Mouse (Mus musculus) hematopoietic stem cell, adult 5-6 weeks (primary cell): Measurements from ENCODE around the gene Ndufa13. TPM values are rescaled to one million over a fixed set of nuclear protein-coding genes. Genes with fewer than 3 reads are reported as not detected.
A peak's percentile ranks its signal among the peaks of the same experiment; 100 is the strongest.

ENCODE experiments used
- ATAC-seq, 2 experiments: fragments of 125-278 bp in 1 of 2; replicated peaks in 1 of 2; 2 replicates each; pipeline ENCODE4 v1.8.0; 2016 to 2017; ENCODE audit warnings: inconsistent platforms in 2 of 2, mild to moderate bottlenecking in 2 of 2, moderate number of reproducible peaks in 2 of 2, low read depth in 1 of 2, moderate TSS enrichment in 1 of 2; ENCODE audit not compliant: low FRiP score in 2 of 2, poor library complexity in 2 of 2, severe bottlenecking in 2 of 2, insufficient read depth in 1 of 2, low TSS enrichment in 1 of 2
- total RNA-seq: library from RNA; stranded (forward); fragments of 172-1452, 232-1000 nt; gene quantifications from 2 replicates; pipeline ENCODE4 v1.2.3, GENCODE M21; 2017

The Ndufa13 gene
- total RNA-seq, 1 experiment from 2014 or later: 103 TPM

DNA sequence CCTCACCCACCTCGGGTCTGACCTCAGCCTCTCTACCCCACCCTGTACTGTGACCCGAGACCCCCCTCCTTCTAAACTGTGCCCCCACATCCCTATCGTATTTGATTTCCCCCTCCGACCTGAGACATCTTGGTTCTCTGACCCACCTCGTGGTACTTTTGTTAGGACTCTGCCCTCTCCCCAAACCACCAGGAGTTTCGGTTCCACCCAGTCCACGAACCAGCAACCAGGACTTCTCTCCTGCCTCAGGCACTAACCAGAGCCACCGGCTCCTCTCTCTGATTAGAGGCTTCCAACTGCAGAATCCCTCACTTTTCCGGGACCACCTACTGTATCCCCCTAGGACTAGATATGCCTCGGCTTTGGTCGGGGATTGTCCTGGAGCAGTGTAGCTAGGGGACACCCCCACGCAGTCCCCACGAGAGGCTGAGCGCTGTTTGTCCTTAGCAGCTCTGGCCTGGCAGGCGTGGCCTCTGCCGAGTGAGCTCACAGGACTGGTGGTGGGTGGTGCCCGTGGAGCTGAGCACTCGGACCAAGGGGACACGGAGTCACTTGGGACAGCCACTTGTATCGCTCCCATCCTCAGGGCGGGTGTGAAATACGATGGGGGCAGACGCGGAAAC is 14.0 kb downstream of the Ndufa13 start:
- ATAC-seq: 0 out of 4 replicates have a peak, but pooled peaks of 1 of the 2 experiments have one; percentile 8

GRCm38 (mm10) chr8:69887289-69888243 is 14.8 kb downstream of the Ndufa13 start, which contains the start of gene Cilp2:
TSS of gene Cilp2 (minus strand) at chr8:69887687.
- ATAC-seq: peak in 1 of 2 experiments; percentile 22; a peak in 1 of 4 replicates

DNA sequence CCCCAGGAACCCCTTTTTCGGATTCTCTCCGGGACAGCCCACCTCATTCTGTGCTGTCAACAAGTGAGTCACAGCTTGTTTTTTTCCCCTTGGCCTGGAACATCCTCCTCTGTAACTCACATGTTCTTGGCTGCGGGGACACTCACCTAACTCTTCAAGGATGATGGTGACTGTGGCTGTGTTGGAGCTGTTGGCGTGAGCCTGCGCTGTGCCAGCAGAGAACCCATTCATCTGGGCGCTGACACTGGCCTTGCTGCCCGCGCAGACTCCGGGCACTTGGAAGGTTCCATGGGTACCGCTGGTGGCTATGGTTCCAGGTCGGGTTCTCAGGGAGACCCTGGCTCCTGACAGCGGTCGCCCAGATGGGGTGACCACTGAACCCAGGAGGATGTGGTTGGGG is 18.2 kb downstream of the Ndufa13 start:
- ATAC-seq: no peak

DNA sequence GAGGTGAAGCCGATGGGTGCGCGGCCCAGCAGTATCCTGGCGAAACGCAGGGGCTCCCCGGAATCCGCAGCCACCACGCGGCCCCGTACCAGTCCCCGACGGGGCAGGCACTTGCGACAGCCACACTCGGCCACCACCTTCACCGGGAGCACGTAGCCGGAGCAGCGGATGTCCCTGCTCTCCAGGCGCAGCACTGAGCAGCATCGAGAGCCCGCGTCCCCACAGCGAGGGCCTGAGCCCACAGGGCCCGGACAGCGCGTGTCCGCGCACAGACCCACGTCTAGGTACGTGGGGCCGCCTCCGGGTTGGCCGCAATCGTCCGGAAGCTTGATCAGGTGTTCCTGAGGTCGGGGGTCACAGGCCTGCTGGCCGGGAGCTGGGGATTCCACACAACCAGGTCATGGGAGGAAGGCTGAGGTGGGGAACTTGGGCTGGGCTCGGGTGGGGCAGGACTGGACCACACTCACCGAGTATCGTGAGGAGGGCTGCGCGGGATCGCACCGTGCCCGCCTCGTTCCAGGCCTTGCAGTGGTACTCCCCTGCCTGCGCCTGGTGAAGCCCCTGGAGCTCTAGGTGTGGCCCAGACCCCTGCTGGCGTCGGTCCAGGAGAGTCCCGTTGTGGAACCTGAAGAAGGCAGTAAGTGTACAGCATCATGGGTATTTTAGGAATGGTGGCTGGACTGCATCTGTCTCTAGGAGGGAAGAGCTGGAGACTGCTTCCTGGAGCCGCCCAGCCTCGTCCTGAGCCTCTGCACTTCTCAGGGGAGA is 19.3 kb downstream of the Ndufa13 start:
- no peak for ATAC-seq

DNA sequence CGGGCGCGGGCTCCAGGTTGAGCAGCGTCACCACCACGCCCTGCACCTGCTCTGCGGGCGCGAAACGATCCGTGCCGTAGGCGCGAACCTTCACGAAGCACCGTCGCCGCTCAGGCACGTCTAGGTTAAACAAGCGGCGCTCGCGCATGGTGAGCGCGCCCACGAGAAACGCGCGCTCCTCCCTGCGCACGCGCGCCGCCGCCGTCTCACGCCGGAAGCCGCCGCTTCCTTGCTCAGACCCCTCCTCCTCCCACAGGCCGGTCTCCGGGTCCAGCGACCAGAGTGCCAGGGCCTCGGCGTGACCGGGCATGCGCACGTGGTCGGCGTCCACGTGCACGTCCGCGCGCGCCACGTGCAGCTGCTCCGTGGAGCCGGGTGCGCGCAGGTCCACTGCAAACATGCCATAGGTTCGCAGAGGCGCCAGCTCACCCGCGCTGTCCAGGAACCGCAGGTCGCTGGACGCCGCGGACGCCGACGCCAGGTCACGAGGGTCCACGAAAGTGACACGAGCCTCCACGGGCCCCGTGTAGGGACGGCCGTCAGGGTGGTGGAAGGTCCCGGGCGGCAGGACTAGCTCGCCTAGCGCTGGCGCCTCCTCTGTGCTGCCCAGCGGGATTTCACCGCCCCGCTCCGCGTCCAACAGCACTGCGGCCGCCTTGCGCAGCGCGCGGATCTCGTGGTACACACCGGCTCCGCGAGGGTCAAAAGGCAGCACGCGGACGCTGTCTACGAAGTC is 20.2 kb downstream of the Ndufa13 start:
- no peak for ATAC-seq

- ATAC-seq: no peak
These were observed 21.0 kb downstream of the Ndufa13 start for GRCm38 (mm10) chr8:69881261-69881865.

DNA sequence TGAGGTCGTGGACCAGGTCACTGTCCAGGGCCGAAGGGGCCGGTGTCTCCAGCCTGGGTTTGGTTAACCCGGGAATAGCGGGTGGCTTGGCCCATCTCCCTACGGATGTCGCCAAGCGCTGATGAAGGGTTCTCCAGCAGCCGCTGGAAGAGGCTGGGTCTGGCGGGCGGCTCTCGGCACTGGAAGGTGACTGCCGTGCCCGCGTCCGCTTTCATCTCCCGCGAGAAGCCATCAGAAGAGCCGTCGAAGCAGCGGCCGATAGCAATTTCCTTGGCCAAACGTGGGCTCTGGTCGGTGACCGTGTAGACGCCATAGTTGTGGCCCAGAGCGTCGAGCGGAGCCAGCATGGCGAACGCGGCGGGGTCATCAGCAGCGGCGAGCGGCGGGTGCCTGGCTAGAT is 21.5 kb downstream of the Ndufa13 start:
- ATAC-seq: no peak

DNA sequence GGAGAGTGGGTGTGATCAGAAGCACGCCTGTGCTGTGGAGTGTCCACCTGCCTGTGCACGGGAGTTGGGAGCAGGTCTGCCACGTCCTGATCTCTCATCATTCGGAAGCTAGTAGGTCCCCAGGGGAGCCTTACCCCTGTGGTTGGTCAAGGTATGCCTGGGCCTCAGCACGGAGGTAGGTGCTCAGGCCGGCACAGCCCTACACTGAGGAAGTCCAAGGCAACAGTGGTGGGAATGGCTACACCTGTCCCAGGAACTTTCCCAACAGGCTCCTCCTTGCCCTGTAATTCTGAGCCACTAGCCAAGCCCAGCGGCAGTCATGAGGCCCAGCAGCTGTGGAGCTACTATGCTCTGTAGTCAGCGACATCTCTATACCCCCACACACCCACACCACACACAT is 22.7 kb downstream of the Ndufa13 start:
- ATAC-seq: no peak

GRCm38 (mm10) chr8:69877992-69878391 is 24.4 kb downstream of the Ndufa13 start:
- no peak for ATAC-seq

DNA sequence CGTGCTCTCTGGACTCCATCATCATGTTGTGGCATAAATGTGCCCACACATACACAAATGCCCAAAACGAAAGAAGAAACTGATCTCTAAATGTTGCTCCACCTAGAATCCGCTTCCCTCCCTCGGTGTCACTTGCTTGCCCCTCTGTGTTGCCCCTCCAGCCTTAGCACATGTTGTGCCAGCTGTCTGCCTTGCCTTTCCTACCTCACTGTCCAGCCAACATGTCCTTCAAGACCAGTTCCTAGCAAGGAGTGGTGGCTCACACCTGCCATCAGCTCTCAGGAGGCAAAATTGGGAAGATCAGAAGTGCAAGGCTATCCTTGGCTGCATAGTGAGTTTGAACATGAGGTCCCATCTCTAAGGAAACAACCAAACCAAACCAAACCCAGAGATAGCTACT is 25.0 kb downstream of the Ndufa13 start:
- ATAC-seq: no peak

- no peak for ATAC-seq
These were observed 25.4 kb downstream of the Ndufa13 start for GRCm38 (mm10) chr8:69876967-69877366.

- no peak for ATAC-seq
These were observed 26.3 kb downstream of the Ndufa13 start for GRCm38 (mm10) chr8:69876097-69876496.

DNA sequence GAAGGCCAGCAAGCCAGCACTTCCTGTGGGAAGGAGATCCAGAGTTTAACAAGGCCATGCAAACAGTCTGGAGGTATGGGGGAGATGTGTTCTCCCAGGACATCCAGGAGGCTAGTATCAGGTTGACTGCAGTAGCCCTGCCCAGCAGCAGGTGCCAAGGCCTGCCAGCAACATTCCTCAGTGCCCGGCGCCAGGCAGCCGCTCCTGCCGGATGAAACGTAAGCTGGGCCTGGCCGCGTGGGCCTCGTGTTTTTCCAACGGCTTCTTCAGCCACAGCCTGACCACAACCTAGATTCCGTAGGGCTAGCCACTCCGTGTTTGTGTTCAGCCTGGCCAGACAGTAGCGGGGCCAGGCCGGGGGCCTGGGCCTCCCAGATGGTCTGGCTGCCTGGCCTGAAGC is 27.7 kb downstream of the Ndufa13 start:
- no peak for ATAC-seq

DNA sequence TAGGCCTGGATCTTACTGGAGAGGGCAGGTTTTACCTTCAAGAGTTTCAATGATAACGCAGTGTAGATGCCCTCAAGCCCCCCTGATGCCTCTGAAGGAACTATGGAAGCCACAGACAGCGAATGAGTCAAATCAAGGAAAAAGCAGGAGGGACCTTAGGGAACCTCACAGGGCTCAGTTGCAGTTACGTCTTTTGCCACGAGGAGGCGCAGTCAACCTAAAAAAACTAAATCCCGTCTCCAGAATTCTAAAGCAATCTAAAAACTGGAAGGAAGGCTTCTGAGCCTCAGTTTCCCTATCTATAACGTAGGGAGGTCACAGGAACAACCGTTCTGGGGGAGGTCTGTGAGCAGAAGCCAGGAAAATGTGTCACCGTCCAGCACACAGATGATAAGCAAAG is 28.2 kb downstream of the Ndufa13 start:
- ATAC-seq: no peak

DNA sequence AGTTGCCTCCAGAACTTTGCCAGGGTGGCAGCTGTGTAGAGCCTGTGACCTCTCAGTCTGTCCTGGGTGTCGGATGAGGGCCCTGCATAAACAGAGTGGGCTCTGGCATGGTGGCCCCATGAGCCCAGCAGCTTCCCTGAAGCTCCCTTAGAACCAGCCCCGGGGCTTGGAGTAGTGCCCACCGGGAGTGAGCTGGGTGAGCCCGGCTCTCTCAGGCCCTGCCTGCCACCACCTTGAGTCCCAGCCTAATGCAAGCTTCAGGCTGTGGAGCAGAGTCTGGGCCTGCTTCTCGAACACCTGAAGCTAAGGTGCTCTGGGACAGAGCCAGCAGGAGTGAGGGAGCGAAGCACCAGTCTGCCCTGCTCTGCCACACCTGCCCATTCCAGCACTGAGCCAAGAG is 31.5 kb downstream of the Ndufa13 start:
- ATAC-seq: no peak

DNA sequence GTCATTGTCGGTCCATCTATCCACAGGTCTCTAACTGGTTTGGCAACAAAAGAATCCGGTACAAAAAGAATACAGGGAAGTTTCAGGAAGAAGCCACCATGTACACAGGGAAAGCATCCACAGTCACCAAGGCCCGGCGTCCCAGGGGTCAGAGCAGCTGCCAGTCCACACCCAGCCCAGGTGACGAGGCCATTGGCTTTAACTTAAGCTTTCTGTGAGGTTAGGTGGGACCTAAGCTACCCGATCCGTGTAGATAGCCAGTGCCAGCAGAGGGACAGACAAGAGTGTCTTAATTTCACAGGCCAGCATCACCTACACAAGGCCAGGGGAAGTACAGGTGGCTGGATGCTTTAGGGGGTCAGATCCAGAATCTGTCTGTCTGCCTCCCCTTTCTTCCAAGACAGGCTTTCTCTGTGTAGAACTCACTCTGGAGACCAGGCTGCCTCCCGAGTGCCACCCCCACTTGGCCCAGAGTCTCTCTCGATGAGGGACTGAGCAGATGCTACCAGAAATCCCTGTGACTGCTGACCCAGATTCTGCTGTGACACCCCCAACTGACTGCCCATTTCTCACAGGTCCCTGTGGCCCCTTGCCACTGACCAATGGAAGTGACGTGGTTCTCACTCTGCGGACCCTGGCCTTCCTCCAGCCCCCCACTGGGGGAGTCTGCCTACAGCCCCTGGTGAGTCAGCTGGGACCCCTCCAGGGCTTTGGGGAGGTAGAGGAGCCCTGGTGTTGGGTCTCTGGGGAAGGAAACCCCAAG is 32.2 kb downstream of the Ndufa13 start:
- ATAC-seq: no peak
